Mouse (Mus musculus): ENCODE measurements around the gene Nhsl2.
"Not testable (repeated sequence)": the region's sequence is repeated elsewhere in the genome, so short reads cannot be mapped to it uniquely, and the experiment has no call there.

Gene Nhsl2

GRCm38 (mm10) chrX:101849281-101849821, at the start of gene Nhsl2:
Gene Nhsl2, plus strand, starts transcription at chrX:101849385.
- peak; percentile 2 to 13 for DNase-seq

- no peak for DNase-seq
Measured at GRCm38 (mm10) chrX:101805512-101805911, 43.7 kb upstream of the Nhsl2 start.

GRCm38 (mm10) chrX:101811750-101812149, 37.4 kb upstream of the Nhsl2 start:
- no peak for DNase-seq

GRCm38 (mm10) chrX:101819163-101819562, 30.0 kb upstream of the Nhsl2 start:
- no peak for DNase-seq

- not testable (repeated sequence) for DNase-seq
Measured at GRCm38 (mm10) chrX:101819980-101820379, 29.2 kb upstream of the Nhsl2 start.

GRCm38 (mm10) chrX:101847191-101847795, 1.9 kb upstream of the Nhsl2 start:
- DNase-seq, result no peak

- no peak for DNase-seq
Measured at GRCm38 (mm10) chrX:101849901-101850551, 841 bp downstream of the Nhsl2 start.

GRCm38 (mm10) chrX:101851566-101852354, 2.6 kb downstream of the Nhsl2 start:
- no peak for DNase-seq

- DNase-seq, result no peak
Measured at GRCm38 (mm10) chrX:101863666-101864378, 14.6 kb downstream of the Nhsl2 start.

- no peak for DNase-seq
Measured at GRCm38 (mm10) chrX:101864788-101865187, 15.6 kb downstream of the Nhsl2 start.

- DNase-seq, result no peak
Measured at GRCm38 (mm10) chrX:101874147-101874546, 25.0 kb downstream of the Nhsl2 start.

GRCm38 (mm10) chrX:101874901-101875300, 25.7 kb downstream of the Nhsl2 start:
- no peak for DNase-seq

- DNase-seq, result no peak
Measured at GRCm38 (mm10) chrX:101876136-101876535, 27.0 kb downstream of the Nhsl2 start.

GRCm38 (mm10) chrX:101877840-101878239, 28.7 kb downstream of the Nhsl2 start:
- DNase-seq, result no peak

GRCm38 (mm10) chrX:101878546-101878945, 29.4 kb downstream of the Nhsl2 start:
- peak in 1 of 2 experiments; percentile 2 for DNase-seq

GRCm38 (mm10) chrX:101882141-101882751, 33.1 kb downstream of the Nhsl2 start:
- no peak for DNase-seq

GRCm38 (mm10) chrX:101889384-101889783, 40.2 kb downstream of the Nhsl2 start:
- DNase-seq, result no peak

GRCm38 (mm10) chrX:101889813-101890469, 40.8 kb downstream of the Nhsl2 start:
- no peak for DNase-seq

GRCm38 (mm10) chrX:101893796-101894195, 44.6 kb downstream of the Nhsl2 start:
- DNase-seq, result no peak

- no peak for DNase-seq
Measured at GRCm38 (mm10) chrX:101898341-101898740, 49.2 kb downstream of the Nhsl2 start.

- DNase-seq, result no peak
Measured at GRCm38 (mm10) chrX:101901806-101902490, 52.8 kb downstream of the Nhsl2 start.
